Comparison of ENCODE assay signal across 15 mouse cellular contexts in the genomic region with DNA sequence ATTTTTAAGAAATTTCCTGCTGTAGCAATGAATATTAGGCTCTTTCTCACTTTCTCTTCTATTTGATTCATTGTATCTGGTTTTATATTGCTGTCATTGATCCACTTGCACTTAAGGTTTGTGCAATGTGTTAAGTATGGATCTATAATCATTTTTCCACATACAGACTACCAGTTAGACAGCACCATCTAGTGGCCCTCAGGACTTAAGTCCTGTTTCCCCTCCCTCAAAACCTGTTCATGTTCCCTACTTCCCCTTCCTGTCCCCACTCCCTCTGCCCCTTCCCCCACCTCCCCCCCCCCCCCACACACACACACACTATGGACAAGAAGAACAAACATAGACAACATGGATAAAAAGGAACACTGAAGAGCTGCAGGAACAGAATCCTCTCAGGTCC. TPM values are rescaled to one million over a fixed set of nuclear protein-coding genes. Genes with fewer than 3 reads are reported as not detected.
DNase-seq lines count a peak whose midpoint lies in the region; ATAC-seq lines count a peak whose summit lies in the region.
"Had no signal": no experiment of that assay in that cellular context is flagged by ENCODE, and none has a peak within 500 bp of the region (broad histone marks: within the 10 kb centered on the region; RNA-seq: fewer than 3 reads in every experiment).

No protein-coding gene starts in this region.

- DNase-seq in CD4-positive helper T cell, adult 2 months (ENCODE audit: low read depth, low spot score), result peak; percentile 3
- DNase-seq in ES-CJ7 (ENCODE audit: low read depth, low spot score) (peak; percentile 51), NIH3T3 (ENCODE audit: low read depth) (peak; percentile 6)

- ATAC-seq in common myeloid progenitor, adult 5-6 weeks (replicated peaks; ENCODE audit: low read depth, poor library complexity, severe bottlenecking), result 0 out of 2 replicates have a peak, but pooled peaks have one; percentile 47
- ATAC-seq in megakaryocyte progenitor cell, adult 5-6 weeks (replicated peaks; ENCODE audit: poor library complexity), result peak; percentile 46; the same call in 1 of the 2 replicates

RNA-seq across cellular contexts. Expression of a gene that starts 3.3 kb away (rescaled TPM):
- total RNA-seq in common myeloid progenitor, adult 5-6 weeks (2017), result 1.6 and 3.6 TPM in 2 replicates
- 0.42 and 0.91 TPM in 2 replicates for total RNA-seq in megakaryocyte progenitor cell, adult 5-6 weeks (2015)
- 0.04 and 0.44 TPM in 2 replicates for total RNA-seq in megakaryocyte progenitor cell, adult 5-6 weeks (2017)

RNA-seq across cellular contexts. Expression of a gene that starts 17.3 kb away (rescaled TPM):
- not detected in 2 replicates for total RNA-seq in common myeloid progenitor, adult 5-6 weeks (2017)
- total RNA-seq in megakaryocyte progenitor cell, adult 5-6 weeks (2015), result not detected in 2 replicates
- total RNA-seq in megakaryocyte progenitor cell, adult 5-6 weeks (2017), result not detected in 2 replicates
- total RNA-seq: adrenal gland, adult 18-20 months; adrenal gland, postnatal 10 days; adrenal gland, postnatal 36 days; forebrain, postnatal 0 days; gastrocnemius, adult 2 months; gastrocnemius, postnatal 14 days; gastrocnemius, postnatal 4 days; heart, adult 8-10 months; heart, postnatal 25 days; hematopoietic stem cell, adult 5-6 weeks had no signal

RNA-seq across cellular contexts. Expression of a gene that starts 46.7 kb away (rescaled TPM):
- 8.7 and 12.1 TPM in 2 replicates for total RNA-seq in common myeloid progenitor, adult 5-6 weeks (2017)
- total RNA-seq in megakaryocyte progenitor cell, adult 5-6 weeks (2015), result 6.4 and 10.7 TPM in 2 replicates
- total RNA-seq in megakaryocyte progenitor cell, adult 5-6 weeks (2017), result 3.5 and 5.1 TPM in 2 replicates

Comparison
In these comparisons a context has a peak if more than half of its experiments do, and no peak if none do; other contexts are left out.
1. Peak in every context shown above with its lines: DNase-seq and ATAC-seq.